Mouse (Mus musculus) hindbrain, embryonic 16.5 days (tissue): ENCODE measurements around the gene Cnpy1. TPM values are rescaled to one million over a fixed set of nuclear protein-coding genes. Genes with fewer than 3 reads are reported as not detected.
A peak's percentile ranks its signal among the peaks of the same experiment; 100 is the strongest.

Experiments used
- ATAC-seq: fragments of 200-750 bp; cut with Nextera tagmentation; 2 replicates; pipeline ENCODE4 v1.8.0; 2017; ENCODE audit warnings: moderate TSS enrichment, moderate library complexity
- H3K27ac ChIP-seq: fragments of 300-500 bp; sonication (generic); 2 replicates; pipeline ENCODE4 v1.5.1; 2014; ENCODE audit warnings: low read depth, mild to moderate bottlenecking, control low read depth, low read length, moderate library complexity
- H3K27me3 ChIP-seq: fragments of 300-500 bp; sonication (generic); replicated peaks from 2 replicates; pipeline ENCODE4 v1.6.1; 2014; ENCODE audit warnings: low read length; ENCODE audit not compliant: control insufficient read depth, insufficient read depth
- H3K36me3 ChIP-seq: fragments of 300-500 bp; sonication (generic); 2 replicates; pipeline ENCODE4 v1.6.1; 2014; ENCODE audit warnings: mild to moderate bottlenecking, low read length, moderate library complexity, mixed read lengths; ENCODE audit not compliant: control insufficient read depth, insufficient read depth
- H3K4me1 ChIP-seq: fragments of 300-500 bp; sonication (generic); 2 replicates; pipeline ENCODE4 v1.6.1; 2014; ENCODE audit warnings: low read depth, low read length; ENCODE audit not compliant: control insufficient read depth, insufficient read depth
- H3K4me2 ChIP-seq: fragments of 300-500 bp; sonication (generic); 2 replicates; pipeline ENCODE4 v1.6.1; 2014; ENCODE audit warnings: mild to moderate bottlenecking, low read length, control low read depth, moderate library complexity
- H3K4me3 ChIP-seq: fragments of 300-500 bp; sonication (generic); 2 replicates; pipeline ENCODE4 v1.5.1; 2014; ENCODE audit warnings: mild to moderate bottlenecking, low read length, control low read depth, moderate library complexity
- H3K9ac ChIP-seq: fragments of 300-500 bp; sonication (generic); 2 replicates; pipeline ENCODE4 v1.6.1; 2014; ENCODE audit warnings: low read depth, mild to moderate bottlenecking, control low read depth, low read length, moderate library complexity
- H3K9me3 ChIP-seq: fragments of 300-500 bp; sonication (generic); 2 replicates; pipeline ENCODE4 v1.6.1; 2014; ENCODE audit warnings: mild to moderate bottlenecking, low read length, moderate library complexity; ENCODE audit not compliant: control insufficient read depth
- WGBS: fragments of 180-500 bp; shearing (Covaris S2); extraction: QIAGEN DNeasy Blood & Tissue Kit; methylation state at CpG from one replicate; pipeline ENCODE4 v1.1.7; 2014; 5-methylcytosine and 5-hydroxymethylcytosine counted together
- polyA plus RNA-seq: library from polyadenylated mRNA; unstranded; fragments of >200 nt; fragmentation: Nextera tagmentation; extraction: Ambion mirVana; gene quantifications from 2 replicates; pipeline ENCODE4 v1.2.1, GENCODE M21; 2015

Cnpy1 gene
- polyA plus RNA-seq, 1 experiment from 2014 or later = 25.0 TPM

- H3K9me3 ChIP-seq = no peaks in the 10 kb centered on the region
- ATAC-seq = no peak
- 27% methylated on average over 5 of the region's 5 CpGs for WGBS
- H3K36me3 ChIP-seq = no peaks in the 10 kb centered on the region
- H3K4me2 ChIP-seq = no peak overlapping the region
- H3K4me3 ChIP-seq = no peak overlapping the region
- H3K27ac ChIP-seq = no peak overlapping the region
- peaks cover 4% of the 10 kb centered on the region; the same call in 1 of the 2 replicates for H3K4me1 ChIP-seq
- peaks cover 50% of the 10 kb centered on the region for H3K27me3 ChIP-seq
- H3K9ac ChIP-seq = no peak overlapping the region
Observed at GRCm38 (mm10) chr5:28178322-28178721, 67.3 kb downstream of the Cnpy1 start.

- WGBS = 5% methylated on average over 2 of the region's 2 CpGs
Observed at GRCm38 (mm10) chr5:28176585-28176984, 69.0 kb downstream of the Cnpy1 start.

GRCm38 (mm10) chr5:28176023-28176422, 69.6 kb downstream of the Cnpy1 start:
- no peak overlapping the region for H3K9ac ChIP-seq
- peaks cover 4% of the 10 kb centered on the region; the same call in 1 of the 2 replicates for H3K4me1 ChIP-seq
- H3K36me3 ChIP-seq = no peaks in the 10 kb centered on the region
- H3K27me3 ChIP-seq = peaks cover 61% of the 10 kb centered on the region
- no peaks in the 10 kb centered on the region for H3K9me3 ChIP-seq
- 11% methylated on average over 4 of the region's 4 CpGs for WGBS
- no peak overlapping the region for H3K27ac ChIP-seq
- no peak overlapping the region; the same call in 1 of the 2 replicates for H3K4me2 ChIP-seq
- no peak overlapping the region for H3K4me3 ChIP-seq
- ATAC-seq = no peak

More at GRCm38 (mm10) chr5:28176585-28176984, 69.0 kb downstream of the Cnpy1 start:
- no peak overlapping the region for H3K4me3 ChIP-seq
- ATAC-seq = no peak
- H3K4me2 ChIP-seq = no peak overlapping the region
- H3K4me1 ChIP-seq = peaks cover 4% of the 10 kb centered on the region; the same call in 1 of the 2 replicates
- peaks cover 58% of the 10 kb centered on the region for H3K27me3 ChIP-seq
- H3K27ac ChIP-seq = no peak overlapping the region
- no peaks in the 10 kb centered on the region for H3K9me3 ChIP-seq
- H3K9ac ChIP-seq = no peak overlapping the region
- H3K36me3 ChIP-seq = no peaks in the 10 kb centered on the region

GRCm38 (mm10) chr5:28175570-28175919, 70.1 kb downstream of the Cnpy1 start:
- Histone ChIP-seq H3K36me3 (no peaks in the 10 kb centered on the region), H3K27ac (peak overlapping the region; percentile 69), H3K4me2 (peak overlapping the region; percentile 41), H3K9ac (no peak overlapping the region), H3K4me3 (no peak overlapping the region), H3K9me3 (no peaks in the 10 kb centered on the region), H3K27me3 (peaks cover 61% of the 10 kb centered on the region), H3K4me1 (peaks cover 4% of the 10 kb centered on the region; the same call in 1 of the 2 replicates)
- no peak for ATAC-seq
- 4% methylated on average over 10 of the region's 10 CpGs for WGBS

- Histone ChIP-seq H3K9me3 (no peaks in the 10 kb centered on the region), H3K36me3 (no peaks in the 10 kb centered on the region), H3K4me3 (peak overlapping the region; percentile 20; the same call in 1 of the 2 replicates), H3K27me3 (peaks cover 59% of the 10 kb centered on the region), H3K9ac (0 out of 2 replicates have a peak overlapping the region, but pooled peaks have one; percentile 27), H3K4me2 (peak overlapping the region; percentile 41), H3K27ac (peak overlapping the region; percentile 69), H3K4me1 (peaks cover 4% of the 10 kb centered on the region; the same call in 1 of the 2 replicates)
- ATAC-seq = peak; percentile 78
- WGBS = 2% methylated on average over 24 of the region's 24 CpGs
Observed at GRCm38 (mm10) chr5:28174876-28175569, 70.6 kb downstream of the Cnpy1 start.

GRCm38 (mm10) chr5:28174086-28174485, 71.5 kb downstream of the Cnpy1 start:
- Histone ChIP-seq H3K4me1 (peaks cover 4% of the 10 kb centered on the region; the same call in 1 of the 2 replicates), H3K4me2 (0 out of 2 replicates have a peak overlapping the region, but pooled peaks have one; percentile 19), H3K36me3 (no peaks in the 10 kb centered on the region), H3K27me3 (peaks cover 65% of the 10 kb centered on the region), H3K9ac (no peak overlapping the region), H3K4me3 (no peak overlapping the region), H3K9me3 (no peaks in the 10 kb centered on the region), H3K27ac (peak overlapping the region; percentile 13; the same call in 1 of the 2 replicates)
- ATAC-seq = no peak
- 1% methylated on average over 9 of the region's 9 CpGs for WGBS

GRCm38 (mm10) chr5:28173674-28174073, 71.9 kb downstream of the Cnpy1 start:
- no peak for ATAC-seq
- Histone ChIP-seq H3K4me3 (no peak overlapping the region), H3K27ac (no peak overlapping the region), H3K4me1 (peaks cover 4% of the 10 kb centered on the region; the same call in 1 of the 2 replicates), H3K9ac (no peak overlapping the region), H3K36me3 (no peaks in the 10 kb centered on the region), H3K4me2 (no peak overlapping the region), H3K27me3 (peaks cover 63% of the 10 kb centered on the region), H3K9me3 (no peaks in the 10 kb centered on the region)
- WGBS = 20% methylated on average over 1 of the region's 1 CpGs

- H3K4me1 ChIP-seq = peaks cover 4% of the 10 kb centered on the region; the same call in 1 of the 2 replicates
- no peaks in the 10 kb centered on the region for H3K9me3 ChIP-seq
- WGBS = 8% methylated on average over 4 of the region's 4 CpGs
- H3K9ac ChIP-seq = no peak overlapping the region
- H3K27ac ChIP-seq = no peak overlapping the region
- ATAC-seq = no peak
- peaks cover 59% of the 10 kb centered on the region for H3K27me3 ChIP-seq
- H3K4me2 ChIP-seq = no peak overlapping the region
- no peaks in the 10 kb centered on the region for H3K36me3 ChIP-seq
- H3K4me3 ChIP-seq = no peak overlapping the region
Observed at GRCm38 (mm10) chr5:28172921-28173670, 72.5 kb downstream of the Cnpy1 start.
